Mouse (Mus musculus): ENCODE measurements around the gene Slc7a5. TPM values are rescaled to one million over a fixed set of nuclear protein-coding genes. Genes with fewer than 3 reads are reported as not detected.

Gene Slc7a5
- polyA plus RNA-seq, 1 experiment from 2014 or later: 37.3 TPM

DNA sequence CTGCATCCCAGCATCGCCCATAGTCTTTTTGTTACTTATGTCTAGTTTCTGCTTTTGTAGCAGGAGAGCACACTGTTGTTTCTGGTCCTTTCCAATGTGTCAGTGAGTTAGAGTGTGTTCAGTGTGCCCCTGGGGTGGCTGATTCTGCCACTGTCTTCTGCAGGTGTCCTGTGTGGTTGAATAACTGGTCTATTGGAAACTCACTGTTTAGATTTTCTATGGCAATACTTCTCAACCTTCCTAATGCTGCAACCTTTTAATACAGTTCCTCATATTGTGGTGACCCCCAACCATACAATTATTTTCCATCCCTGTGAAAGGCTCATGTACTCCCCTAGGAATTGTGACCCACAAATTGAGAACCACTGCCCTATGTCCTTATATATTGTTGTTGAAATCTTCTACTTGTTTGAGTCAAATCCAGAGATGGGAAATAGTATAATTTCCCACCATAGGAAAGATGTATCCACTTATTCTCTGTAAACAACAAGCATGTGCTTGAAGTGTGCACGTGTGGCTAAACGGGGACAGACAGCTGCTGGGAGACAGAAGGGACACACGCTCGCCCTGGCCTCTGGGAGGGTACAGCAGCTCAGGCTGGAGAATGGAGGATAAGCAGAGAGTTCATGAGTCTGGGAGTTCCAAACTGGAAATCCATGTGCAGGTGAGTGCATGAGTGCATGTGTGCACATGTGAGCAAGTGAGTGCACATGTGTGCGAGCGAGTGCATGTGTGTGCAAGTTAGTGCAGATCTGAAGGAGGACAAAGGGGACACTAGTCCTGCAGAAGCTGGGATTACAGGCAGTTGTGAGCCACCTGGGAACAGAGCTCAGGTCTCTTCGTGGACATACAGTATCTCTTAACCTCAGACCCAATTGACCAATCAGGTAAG, 65.2 kb downstream of the Slc7a5 start:
- Histone ChIP-seq H3K4me3 (ENCODE audit: low read depth, low read length) (no peak overlapping the region), H3K4me2 (ENCODE audit: low read depth) (no peak overlapping the region), H3K27me3 (ENCODE audit: control insufficient read depth, insufficient read depth, low read length) (no peaks in the 10 kb centered on the region), H3K36me3 (ENCODE audit: control insufficient read depth, insufficient read depth, low read length) (0 out of 2 replicates have a peak, but pooled peaks cover 2% of the 10 kb centered on the region), H3K9me3 (ENCODE audit: control insufficient read depth, low read length) (no peaks in the 10 kb centered on the region), H3K27ac (ENCODE audit: low read depth, low read length) (no peak overlapping the region), H3K4me1 (ENCODE audit: control insufficient read depth, insufficient read depth, low read length) (no peaks in the 10 kb centered on the region), H3K9ac (ENCODE audit: low read length) (no peak overlapping the region)
- ATAC-seq (ENCODE audit: insufficient read depth, low FRiP score, low TSS enrichment): no peak
- 93% methylated on average over 8 of the region's 8 CpGs for WGBS
- DNase-seq (ENCODE audit: low spot score): no peak

DNA sequence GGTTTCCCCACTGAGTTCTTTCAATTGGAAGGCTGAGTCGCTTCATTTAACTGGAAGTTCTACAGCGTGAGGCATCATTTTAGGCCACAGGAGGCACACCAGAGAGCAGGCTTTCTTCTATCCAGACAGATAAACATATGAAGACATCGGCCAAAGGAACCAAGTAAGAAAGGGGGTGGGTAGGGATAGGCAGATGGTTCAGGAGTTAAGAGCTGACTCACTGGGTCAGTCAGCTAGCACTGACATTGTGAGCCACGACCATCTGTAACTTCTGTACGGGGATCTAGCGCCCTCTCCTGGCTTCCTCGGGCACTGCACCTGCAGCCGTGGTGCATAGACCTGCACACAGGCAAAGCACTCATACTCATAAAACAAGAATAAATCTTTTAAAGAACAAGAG, 66.3 kb downstream of the Slc7a5 start:
- Histone ChIP-seq H3K9me3 (ENCODE audit: control insufficient read depth, low read length) (no peaks in the 10 kb centered on the region), H3K4me1 (ENCODE audit: control insufficient read depth, insufficient read depth, low read length) (no peaks in the 10 kb centered on the region), H3K27ac (ENCODE audit: low read depth, low read length) (no peak overlapping the region), H3K36me3 (ENCODE audit: control insufficient read depth, insufficient read depth, low read length) (0 out of 2 replicates have a peak, but pooled peaks cover 2% of the 10 kb centered on the region), H3K9ac (ENCODE audit: low read length) (no peak overlapping the region), H3K27me3 (ENCODE audit: control insufficient read depth, insufficient read depth, low read length) (no peaks in the 10 kb centered on the region), H3K4me2 (ENCODE audit: low read depth) (no peak overlapping the region), H3K4me3 (ENCODE audit: low read depth, low read length) (no peak overlapping the region)
- ATAC-seq (ENCODE audit: insufficient read depth, low FRiP score, low TSS enrichment) (no peak), DNase-seq (ENCODE audit: low spot score) (peak; percentile 59)
- 60% methylated on average over 8 of the region's 8 CpGs for WGBS

DNA sequence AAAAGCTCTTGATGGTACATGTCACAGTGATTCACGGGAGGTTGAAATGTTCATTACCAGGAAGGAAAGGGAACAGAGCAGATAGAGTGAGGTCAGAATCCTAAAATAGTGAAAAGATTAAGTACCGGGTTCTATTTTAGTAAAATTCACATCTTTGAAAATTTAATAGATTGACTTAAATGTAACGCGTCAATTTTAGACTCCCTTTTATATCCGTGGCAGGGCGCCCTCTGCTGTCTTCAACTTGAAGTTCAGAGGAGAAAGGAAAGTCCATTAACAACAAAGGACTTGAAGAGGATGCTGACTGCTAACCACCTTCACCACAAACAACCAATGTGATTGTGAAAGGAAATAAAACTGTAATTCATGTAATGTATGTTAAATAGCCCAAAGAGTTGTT, 75.0 kb downstream of the Slc7a5 start:
- no peak overlapping the region for H3K4me3 ChIP-seq (ENCODE audit: low read depth, low read length)
- WGBS: 15% methylated on average over 6 of the region's 6 CpGs
- no peaks in the 10 kb centered on the region for H3K9me3 ChIP-seq (ENCODE audit: control insufficient read depth, low read length)
- DNase-seq (ENCODE audit: low spot score) (peak; percentile 78), ATAC-seq (ENCODE audit: insufficient read depth, low FRiP score, low TSS enrichment) (no peak)
- H3K9ac ChIP-seq (ENCODE audit: low read length): no peak overlapping the region
- no peaks in the 10 kb centered on the region for H3K36me3 ChIP-seq (ENCODE audit: control insufficient read depth, insufficient read depth, low read length)
- H3K27ac ChIP-seq (ENCODE audit: low read depth, low read length): no peak overlapping the region
- peaks cover 4% of the 10 kb centered on the region; the same call in 1 of the 2 replicates for H3K4me1 ChIP-seq (ENCODE audit: control insufficient read depth, insufficient read depth, low read length)
- H3K4me2 ChIP-seq (ENCODE audit: low read depth): no peak overlapping the region
- no peaks in the 10 kb centered on the region for H3K27me3 ChIP-seq (ENCODE audit: control insufficient read depth, insufficient read depth, low read length)

DNA sequence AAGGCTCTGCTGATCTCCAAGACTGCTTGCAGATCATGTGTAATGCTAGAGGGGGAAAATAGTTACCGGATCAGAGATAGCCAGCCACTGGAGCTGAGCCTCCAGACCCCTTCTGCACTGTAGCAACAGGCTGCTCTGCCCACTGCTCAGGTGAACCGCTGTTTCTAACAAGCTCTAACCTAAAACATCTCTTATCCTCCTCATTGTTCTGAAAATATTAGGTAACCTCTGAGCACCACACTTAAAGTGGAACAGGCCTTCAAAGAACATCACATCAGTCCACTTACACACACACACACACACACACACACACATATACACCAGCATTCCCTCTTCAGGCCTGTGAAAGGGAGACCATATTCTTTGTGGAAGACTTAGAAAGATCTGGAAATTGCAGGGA, 75.4 kb downstream of the Slc7a5 start:
- H3K9me3 ChIP-seq (ENCODE audit: control insufficient read depth, low read length): no peaks in the 10 kb centered on the region
- H3K9ac ChIP-seq (ENCODE audit: low read length): no peak overlapping the region
- WGBS: 76% methylated on average over 2 of the region's 2 CpGs
- H3K27me3 ChIP-seq (ENCODE audit: control insufficient read depth, insufficient read depth, low read length): no peaks in the 10 kb centered on the region
- no peak overlapping the region for H3K27ac ChIP-seq (ENCODE audit: low read depth, low read length)
- no peaks in the 10 kb centered on the region for H3K36me3 ChIP-seq (ENCODE audit: control insufficient read depth, insufficient read depth, low read length)
- DNase-seq (ENCODE audit: low spot score): no peak
- no peak overlapping the region for H3K4me2 ChIP-seq (ENCODE audit: low read depth)
- peaks cover 4% of the 10 kb centered on the region; the same call in 1 of the 2 replicates for H3K4me1 ChIP-seq (ENCODE audit: control insufficient read depth, insufficient read depth, low read length)
- H3K4me3 ChIP-seq (ENCODE audit: low read depth, low read length): no peak overlapping the region
- ATAC-seq (ENCODE audit: insufficient read depth, low FRiP score, low TSS enrichment): no peak

Other genes starting within 250 kb of the Slc7a5 start
- gene Jph3, start 178.1 kb downstream of the Slc7a5 start, polyA plus RNA-seq (2014; fragmentation: Nextera tagmentation; extraction: Ambion mirVana): 16.9 and 18.1 TPM in 2 replicates
- 57.8 and 59.3 TPM in 2 replicates for gene Klhdc4, start 78.1 kb downstream of the Slc7a5 start, polyA plus RNA-seq (2014; fragmentation: Nextera tagmentation; extraction: Ambion mirVana)
- gene Car5a, start 37.2 kb upstream of the Slc7a5 start, polyA plus RNA-seq (2014; fragmentation: Nextera tagmentation; extraction: Ambion mirVana): not detected in 2 replicates
- gene Banp, start 42.1 kb upstream of the Slc7a5 start, polyA plus RNA-seq (2014; fragmentation: Nextera tagmentation; extraction: Ambion mirVana): 60.6 and 61.4 TPM in 2 replicates

Measured in neural tube, embryonic 11.5 days (tissue).